Mouse (Mus musculus) heart, embryonic 14.5 days (tissue): ENCODE data around the gene Cinp. TPM values are rescaled to one million over a fixed set of nuclear protein-coding genes. Genes with fewer than 3 reads are reported as not detected.
A peak's percentile ranks its signal among the peaks of the same experiment; 100 is the strongest.
"Not testable (repeated sequence)": the region's sequence is repeated elsewhere in the genome, so short reads cannot be mapped to it uniquely, and the experiment has no call there.

Source experiments
- ATAC-seq: fragments of 200-750 bp; cut with Nextera tagmentation; 2 replicates; pipeline ENCODE4 v1.8.0; 2017; ENCODE audit warnings: low read depth, moderate TSS enrichment; ENCODE audit not compliant: insufficient number of reproducible peaks, insufficient read depth, low FRiP score
- H3K27ac ChIP-seq, 2 experiments: fragments of 200-500 bp in 1 of 2; fragments of 300-500 bp in 1 of 2; sonication (generic) in 1 of 2; replicated peaks in 1 of 2; 2 replicates each; pipeline ENCODE4 v1.5.1; 2012 to 2014; ENCODE audit warnings: low read depth in 2 of 2, low read length in 2 of 2, control low read depth in 1 of 2, mild to moderate bottlenecking in 1 of 2, mixed read lengths in 1 of 2; ENCODE audit not compliant: control insufficient read depth in 1 of 2, insufficient read depth in 1 of 2
- H3K27me3 ChIP-seq: fragments of 300-500 bp; sonication (generic); 2 replicates; pipeline ENCODE4 v1.6.1; 2014; ENCODE audit warnings: mild to moderate bottlenecking, low read length, control low read depth; ENCODE audit not compliant: control insufficient read depth, insufficient read depth
- H3K36me3 ChIP-seq: fragments of 300-500 bp; sonication (generic); 2 replicates; pipeline ENCODE4 v1.6.1; 2014; ENCODE audit warnings: mild to moderate bottlenecking, control low read depth, low read length, mixed read lengths; ENCODE audit not compliant: control insufficient read depth, insufficient read depth
- H3K4me1 ChIP-seq, 2 experiments: fragments of 200-500 bp in 1 of 2; fragments of 300-500 bp in 1 of 2; sonication (generic) in 1 of 2; 2 replicates each; pipeline ENCODE4 v1.6.1; 2012 to 2014; ENCODE audit warnings: low read length in 2 of 2, control low read depth in 1 of 2, mixed read lengths in 1 of 2; ENCODE audit not compliant: control insufficient read depth in 2 of 2, insufficient read depth in 2 of 2
- H3K4me2 ChIP-seq: fragments of 300-500 bp; sonication (generic); 2 replicates; pipeline ENCODE4 v1.6.1; 2014; ENCODE audit warnings: mild to moderate bottlenecking, low read length
- H3K4me3 ChIP-seq, 2 experiments: fragments of 200-500 bp in 1 of 2; fragments of 300-500 bp in 1 of 2; sonication (generic) in 1 of 2; 2 replicates each; pipeline ENCODE4 v1.5.1; 2012 to 2014; ENCODE audit warnings: low read length in 2 of 2, mild to moderate bottlenecking in 2 of 2, control low read depth in 1 of 2, low read depth in 1 of 2, moderate library complexity in 1 of 2; ENCODE audit not compliant: control insufficient read depth in 1 of 2, insufficient read depth in 1 of 2
- H3K9ac ChIP-seq: fragments of 300-500 bp; sonication (generic); 2 replicates; pipeline ENCODE4 v1.6.1; 2014; ENCODE audit warnings: mild to moderate bottlenecking, low read length
- H3K9me3 ChIP-seq: fragments of 300-500 bp; sonication (generic); 2 replicates; pipeline ENCODE4 v1.6.1; 2016; ENCODE audit warnings: low read length, control low read depth; ENCODE audit not compliant: control insufficient read depth
- WGBS: fragments of 180-500 bp; shearing (Covaris S2); extraction: QIAGEN DNeasy Blood & Tissue Kit; methylation state at CpG from one replicate; pipeline ENCODE4 v1.1.7; 2014; 5-methylcytosine and 5-hydroxymethylcytosine counted together
- polyA plus RNA-seq: library from polyadenylated mRNA; unstranded; fragments of >200 nt; fragmentation: Nextera tagmentation; extraction: Ambion mirVana; gene quantifications from 2 replicates; pipeline ENCODE4 v1.2.1, GENCODE M21; 2014

Cinp gene
- polyA plus RNA-seq, 1 experiment from 2014 or later = 67.0 TPM

- no peak overlapping the region for H3K9ac ChIP-seq
- H3K27me3 ChIP-seq = no peaks in the 10 kb centered on the region
- H3K4me1 ChIP-seq = no peaks in the 10 kb centered on the region
- H3K36me3 ChIP-seq = peaks cover 66% of the 10 kb centered on the region
- H3K27ac ChIP-seq = no peak overlapping the region
- ATAC-seq = no peak
- no peak overlapping the region for H3K4me3 ChIP-seq
- no peaks in the 10 kb centered on the region for H3K9me3 ChIP-seq
- no peak overlapping the region for H3K4me2 ChIP-seq
These were observed 28.7 kb downstream of the Cinp start for GRCm38 (mm10) chr12:110860293-110860692.

- 92% methylated on average over 15 of the region's 15 CpGs for WGBS
These were observed 30.3 kb downstream of the Cinp start for GRCm38 (mm10) chr12:110858681-110859080.

GRCm38 (mm10) chr12:110857196-110857595, 31.7 kb downstream of the Cinp start:
- Histone ChIP-seq H3K4me2 (no peak overlapping the region), H3K27ac (no peak overlapping the region), H3K36me3 (peaks cover 50% of the 10 kb centered on the region), H3K4me3 (no peak overlapping the region), H3K9ac (no peak overlapping the region), H3K27me3 (no peaks in the 10 kb centered on the region), H3K4me1 (no peaks in the 10 kb centered on the region), H3K9me3 (no peaks in the 10 kb centered on the region)
- ATAC-seq = no peak
- 74% methylated on average over 7 of the region's 7 CpGs for WGBS

More at GRCm38 (mm10) chr12:110858681-110859080, 30.3 kb downstream of the Cinp start:
- H3K36me3 ChIP-seq = peaks cover 55% of the 10 kb centered on the region
- not testable (repeated sequence) for H3K4me2 ChIP-seq, H3K9me3 ChIP-seq, H3K4me3 ChIP-seq, H3K9ac ChIP-seq, H3K4me1 ChIP-seq, H3K27me3 ChIP-seq, H3K27ac ChIP-seq, ATAC-seq

- H3K27ac ChIP-seq = no peak overlapping the region
- no peak overlapping the region for H3K4me3 ChIP-seq
- ATAC-seq = no peak
- peaks cover 34% of the 10 kb centered on the region for H3K36me3 ChIP-seq
- no peak overlapping the region for H3K4me2 ChIP-seq
- H3K9ac ChIP-seq = no peak overlapping the region
- H3K9me3 ChIP-seq = no peaks in the 10 kb centered on the region
- WGBS = 84% methylated on average over 32 of the region's 32 CpGs
- no peaks in the 10 kb centered on the region for H3K27me3 ChIP-seq
- H3K4me1 ChIP-seq = peaks cover 11 to 13% of the 10 kb centered on the region in 2 experiments
These were observed 33.9 kb downstream of the Cinp start for GRCm38 (mm10) chr12:110854786-110855737.

GRCm38 (mm10) chr12:110851923-110852322, 37.0 kb downstream of the Cinp start:
- Histone ChIP-seq H3K4me2 (peak overlapping the region; percentile 74; the same call in 1 of the 2 replicates), H3K9ac (no peak overlapping the region), H3K4me3 (no peak overlapping the region)

GRCm38 (mm10) chr12:110851414-110851813, 37.5 kb downstream of the Cinp start:
- H3K27ac ChIP-seq = no peak overlapping the region; a peak in 1 of 4 replicates
- 27% methylated on average over 12 of the region's 12 CpGs for WGBS
- ATAC-seq = no peak

More at GRCm38 (mm10) chr12:110851923-110852322, 37.0 kb downstream of the Cinp start:
- 53% methylated on average over 1 of the region's 1 CpGs for WGBS
- no peak for ATAC-seq
- peaks cover 11 to 16% of the 10 kb centered on the region in 2 experiments for H3K4me1 ChIP-seq
- no peaks in the 10 kb centered on the region for H3K9me3 ChIP-seq
- H3K27me3 ChIP-seq = no peaks in the 10 kb centered on the region
- H3K27ac ChIP-seq = no peak overlapping the region
- peaks cover 17% of the 10 kb centered on the region for H3K36me3 ChIP-seq

GRCm38 (mm10) chr12:110850929-110851256, 38.1 kb downstream of the Cinp start:
- no peaks in the 10 kb centered on the region for H3K9me3 ChIP-seq
- H3K36me3 ChIP-seq = peaks cover 10% of the 10 kb centered on the region
- peaks cover 16 to 22% of the 10 kb centered on the region in 2 experiments for H3K4me1 ChIP-seq
- H3K27ac ChIP-seq = peak overlapping the region; percentile 48 to 75
- peak overlapping the region; percentile 89 to 93 for H3K4me3 ChIP-seq
- WGBS = 18% methylated on average over 9 of the region's 9 CpGs
- H3K9ac ChIP-seq = peak overlapping the region; percentile 90
- no peaks in the 10 kb centered on the region for H3K27me3 ChIP-seq
- no peak for ATAC-seq
- H3K4me2 ChIP-seq = peak overlapping the region; percentile 74

More at GRCm38 (mm10) chr12:110851414-110851813, 37.5 kb downstream of the Cinp start:
- peak overlapping the region; percentile 89 to 93; a peak in 3 of 4 replicates for H3K4me3 ChIP-seq
- no peaks in the 10 kb centered on the region for H3K9me3 ChIP-seq
- H3K9ac ChIP-seq = peak overlapping the region; percentile 21; the same call in 1 of the 2 replicates
- H3K4me2 ChIP-seq = peak overlapping the region; percentile 74
- peaks cover 11 to 17% of the 10 kb centered on the region in 2 experiments for H3K4me1 ChIP-seq
- peaks cover 14% of the 10 kb centered on the region for H3K36me3 ChIP-seq
- H3K27me3 ChIP-seq = no peaks in the 10 kb centered on the region
